Mouse (Mus musculus): ENCODE results near the gene Olfr577.

Olfr577 gene

GRCm38 (mm10) chr7:102975843-102976242 lies at the start of gene Olfr577:
TSS of gene Olfr577 (minus strand) at chr7:102975943.
- DNase-seq: no peak

DNA sequence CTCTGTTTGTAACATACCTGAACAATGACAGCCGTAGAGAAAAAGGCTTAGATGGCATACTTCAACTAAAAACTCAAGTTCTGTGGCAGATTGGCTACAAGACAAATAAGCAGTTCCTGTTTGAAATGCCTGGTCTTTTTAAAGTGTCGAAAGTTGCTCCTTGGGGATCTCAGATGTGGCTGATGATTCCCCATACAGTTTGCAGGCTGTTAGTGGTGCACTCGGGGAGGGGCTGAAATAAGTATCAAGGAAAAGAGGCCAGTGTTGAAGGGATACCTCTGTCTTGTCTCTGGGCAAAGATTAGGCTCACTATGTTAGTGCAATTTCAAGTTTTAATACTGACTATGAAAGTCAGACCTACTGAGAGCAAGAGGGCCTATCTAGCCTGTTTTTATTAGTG lies 13.5 kb upstream of the Olfr577 start, which contains the start of gene Olfr578:
Olfr578 (minus strand) TSS at position 101 of the 400 bp plus-strand sequence.
- DNase-seq: no peak

GRCm38 (mm10) chr7:102974399-102974798 lies 1.3 kb downstream of the Olfr577 start:
- no peak for DNase-seq

- DNase-seq: no peak
Measured at GRCm38 (mm10) chr7:102962360-102962759, 13.4 kb downstream of the Olfr577 start, which contains the start of gene Olfr576. TSS of gene Olfr576 (plus strand) at chr7:102962660.

GRCm38 (mm10) chr7:102958593-102958992 lies 17.1 kb downstream of the Olfr577 start, which contains the start of gene Olfr575:
TSS of gene Olfr575 (minus strand) at chr7:102958775.
- DNase-seq: no peak

DNA sequence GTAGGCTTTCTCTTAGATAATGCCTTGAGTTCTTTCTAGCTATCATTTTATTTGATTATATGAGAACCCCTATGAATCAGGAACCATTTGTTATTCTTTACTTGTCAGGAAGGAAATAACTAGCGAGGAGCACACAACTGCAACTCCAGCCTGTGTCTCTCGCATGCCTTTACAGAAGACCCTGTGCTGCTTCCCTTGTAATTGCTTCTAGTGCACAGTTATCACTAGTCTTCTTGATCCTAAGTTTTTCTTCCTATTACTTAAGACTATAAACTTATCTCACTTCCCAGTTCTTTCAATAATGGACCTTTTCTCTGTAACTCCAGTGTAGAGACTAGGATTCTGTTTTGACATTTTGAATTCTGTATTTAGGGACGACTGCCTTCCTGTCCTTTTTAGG lies 17.6 kb downstream of the Olfr577 start:
- no peak for DNase-seq

DNA sequence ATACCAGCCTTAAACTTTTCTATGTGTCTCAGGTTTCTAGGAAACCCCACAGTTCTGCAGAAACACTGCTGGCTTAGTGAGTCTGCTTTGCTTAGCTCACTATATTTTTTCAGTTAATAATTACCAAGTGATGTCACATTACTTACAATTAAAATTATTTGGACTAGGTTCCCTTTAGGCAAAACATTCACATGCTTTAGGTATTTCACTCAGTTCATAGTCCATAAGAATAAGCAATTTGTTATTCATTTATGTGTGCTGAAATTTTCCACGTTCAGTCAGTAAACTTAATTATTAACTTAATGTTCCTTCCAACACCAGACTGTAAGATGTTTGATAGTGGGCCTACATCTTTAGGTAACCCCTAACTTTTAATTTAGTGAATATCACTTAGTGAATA lies 25.0 kb downstream of the Olfr577 start:
- no peak for DNase-seq

DNA sequence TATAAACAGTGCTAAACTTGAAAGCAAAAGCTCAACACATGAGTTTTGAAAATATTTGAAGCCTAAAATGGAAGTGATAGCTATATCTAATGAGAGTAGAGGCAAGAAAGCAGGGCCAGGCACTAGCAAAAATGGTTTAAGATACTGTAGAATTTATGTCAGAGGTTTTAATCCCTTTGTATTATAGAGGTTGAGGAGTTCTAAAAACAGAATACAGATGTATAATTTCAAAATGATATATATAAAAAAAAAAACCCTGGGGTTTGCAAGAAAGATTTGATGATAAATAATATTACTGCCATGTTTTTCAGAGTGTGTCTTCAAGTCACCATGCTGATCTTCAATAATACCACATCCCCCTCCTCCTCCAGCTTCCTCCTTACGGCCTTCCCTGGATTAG lies 27.6 kb downstream of the Olfr577 start, which contains the start of gene Olfr574:
Olfr574 (plus strand) TSS at position 301 of the 400 bp plus-strand sequence.
- DNase-seq: no peak

GRCm38 (mm10) chr7:102943417-102943816 lies 32.3 kb downstream of the Olfr577 start:
- DNase-seq: no peak

- DNase-seq: no peak
Measured at GRCm38 (mm10) chr7:102942475-102942874, 33.3 kb downstream of the Olfr577 start, which contains the start of gene Olfr573-ps1. TSS of gene Olfr573-ps1 (minus strand) at chr7:102942575.

DNA sequence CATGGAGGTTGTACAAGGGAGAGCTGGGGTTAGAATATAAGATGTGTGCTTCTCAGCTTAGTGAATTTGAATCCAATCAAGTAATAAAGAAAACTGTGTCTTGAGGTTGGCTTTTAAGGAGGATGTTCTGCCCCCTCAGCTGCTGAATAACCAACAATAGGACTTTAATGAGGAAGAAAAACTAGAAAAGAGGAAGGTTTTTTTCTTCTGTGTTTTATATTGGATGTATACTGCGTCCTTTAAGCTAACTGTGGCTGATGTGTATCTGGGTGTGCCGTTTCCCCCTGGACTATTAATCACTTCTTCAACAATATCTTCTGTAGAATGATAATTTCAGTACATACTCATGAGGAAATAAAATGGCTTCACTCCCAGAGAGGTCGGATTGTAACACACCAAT lies 48.6 kb downstream of the Olfr577 start:
- DNase-seq: no peak

GRCm38 (mm10) chr7:102924109-102924508 lies 51.6 kb downstream of the Olfr577 start, which contains the start of gene Olfr572:
TSS of gene Olfr572 (plus strand) at chr7:102924409.
- DNase-seq: no peak
